Mouse (Mus musculus) right cerebral cortex, postnatal 14 days (tissue): ENCODE data around the gene Nphs1.
"Not testable (repeated sequence)": the region's sequence is repeated elsewhere in the genome, so short reads cannot be mapped to it uniquely, and the experiment has no call there.

ENCODE experiments used
- DNase-seq: peaks from one replicate; pipeline ENCODE4 v3.0.0; 2022

Nphs1 gene

DNA sequence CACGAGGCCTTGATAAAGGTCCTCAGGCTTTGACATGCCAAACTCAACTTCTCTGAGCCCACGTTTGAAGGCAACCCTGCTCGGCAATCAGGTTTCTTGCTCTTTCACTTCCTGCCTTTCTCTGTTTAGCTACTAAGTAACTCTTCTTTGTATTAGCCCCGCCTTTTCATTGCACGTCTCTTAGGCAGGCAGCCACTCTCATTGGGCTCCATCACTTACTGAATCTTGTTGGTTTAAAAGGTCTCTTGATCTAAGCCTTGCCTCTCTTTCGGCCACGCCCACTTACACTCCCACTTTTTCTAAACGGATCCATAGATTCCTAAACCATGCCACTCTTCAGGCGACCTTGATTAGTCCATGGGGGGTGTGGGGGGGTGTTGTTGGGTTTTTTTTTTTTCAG, 14.4 kb upstream of the Nphs1 start:
- DNase-seq: no peak

DNA sequence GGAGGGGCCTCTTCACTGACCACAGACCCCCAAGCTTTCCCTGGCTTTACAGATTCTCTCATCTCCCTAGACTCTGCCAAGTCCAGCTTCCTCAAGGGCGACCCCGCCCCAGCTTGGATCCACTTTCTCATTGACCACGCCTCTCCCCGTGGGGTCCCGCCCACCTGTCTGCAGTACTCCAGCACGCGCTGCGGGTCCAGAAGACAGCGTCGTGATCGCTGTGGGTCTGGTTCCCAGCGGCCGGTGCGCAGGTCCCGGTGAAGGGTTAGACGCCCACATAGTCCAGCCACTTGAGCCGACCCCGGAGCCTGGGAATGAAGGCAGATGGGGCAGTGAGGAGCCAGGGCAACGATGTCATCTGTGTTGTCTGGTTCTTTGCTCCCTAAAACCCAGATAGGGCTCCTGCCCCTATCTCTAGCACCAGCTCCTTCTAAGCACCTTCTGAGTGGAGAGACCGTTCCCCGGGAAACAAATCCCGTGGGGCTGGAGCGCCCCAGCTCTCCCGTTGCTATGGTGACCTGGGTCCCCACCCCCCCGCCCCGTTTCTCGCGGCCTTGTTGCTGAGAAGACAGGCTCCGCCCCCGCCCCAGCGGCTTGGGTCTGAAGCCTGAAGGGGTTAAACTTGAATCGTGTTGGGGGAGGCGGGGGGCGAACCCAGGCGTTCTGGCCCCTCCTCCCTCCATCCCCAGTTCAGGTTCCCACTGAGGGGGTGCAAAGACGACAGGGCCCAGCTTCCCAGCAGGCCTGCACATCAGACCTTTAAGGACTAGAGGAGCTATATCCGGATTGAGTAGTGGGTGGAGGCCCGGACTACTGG, 13.8 kb upstream of the Nphs1 start:
- peak; percentile 82 for DNase-seq

DNA sequence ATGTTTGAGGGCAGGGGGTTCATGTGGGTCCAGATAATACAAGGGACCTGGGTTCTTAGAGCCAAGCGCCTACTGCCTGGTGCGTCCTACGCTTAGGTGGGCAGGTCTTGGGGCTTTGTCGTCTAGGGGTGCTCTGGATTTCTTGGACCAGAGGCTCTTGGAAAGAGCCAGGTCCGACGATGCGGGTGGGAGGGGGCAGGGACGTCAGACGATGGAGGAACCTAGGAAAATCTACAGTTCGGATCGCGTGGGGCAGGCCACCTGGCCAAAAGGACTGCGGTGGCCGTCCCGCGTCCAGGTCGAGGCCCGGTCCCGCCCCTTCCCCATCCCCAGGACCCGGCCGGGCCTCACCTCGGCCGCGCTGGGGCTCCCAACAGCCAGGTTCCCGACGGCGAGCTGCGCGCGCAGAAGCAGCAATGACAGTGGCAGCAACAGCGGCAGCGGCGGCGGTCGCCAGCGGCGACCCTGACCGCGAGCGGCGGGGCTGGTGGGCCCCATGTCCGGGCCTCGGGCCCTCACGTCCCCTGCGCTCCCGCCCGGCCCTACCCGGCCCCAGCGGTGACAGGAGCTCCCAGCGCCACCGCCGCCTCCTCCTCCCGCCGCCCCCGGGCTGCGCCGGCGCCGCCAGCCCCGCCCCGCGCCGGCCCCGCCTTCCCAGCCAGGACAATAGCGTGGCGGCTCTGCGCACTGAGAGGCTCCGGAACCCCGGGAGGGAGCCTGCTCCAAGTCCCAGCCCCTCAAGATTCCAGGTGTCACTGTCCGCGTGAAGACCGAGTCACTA, 13.0 kb upstream of the Nphs1 start, which contains the start of gene Aplp1:
TSS of gene Aplp1 (minus strand) at position 565 of the 781 bp plus-strand sequence.
- DNase-seq: peak; percentile 76

DNA sequence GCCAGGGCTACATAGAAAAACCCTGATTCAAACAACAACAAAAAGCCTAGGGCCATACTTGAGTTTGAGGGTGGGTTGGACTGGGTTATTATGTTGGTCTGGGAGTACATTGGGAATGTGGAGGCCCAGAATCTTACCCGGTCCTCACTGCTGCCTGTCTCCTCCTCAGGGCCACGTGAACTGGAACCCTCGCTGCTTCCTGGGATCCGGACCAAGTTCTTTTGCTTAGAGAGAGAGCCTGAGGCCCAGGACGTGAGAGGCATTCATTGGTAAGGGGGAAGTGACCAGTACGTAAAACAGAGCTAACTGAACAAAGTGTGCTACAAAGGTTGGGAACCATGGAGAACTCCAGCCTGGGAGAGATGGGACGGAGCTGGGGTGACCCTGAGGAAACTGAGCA, 7.9 kb upstream of the Nphs1 start:
- no peak for DNase-seq

DNA sequence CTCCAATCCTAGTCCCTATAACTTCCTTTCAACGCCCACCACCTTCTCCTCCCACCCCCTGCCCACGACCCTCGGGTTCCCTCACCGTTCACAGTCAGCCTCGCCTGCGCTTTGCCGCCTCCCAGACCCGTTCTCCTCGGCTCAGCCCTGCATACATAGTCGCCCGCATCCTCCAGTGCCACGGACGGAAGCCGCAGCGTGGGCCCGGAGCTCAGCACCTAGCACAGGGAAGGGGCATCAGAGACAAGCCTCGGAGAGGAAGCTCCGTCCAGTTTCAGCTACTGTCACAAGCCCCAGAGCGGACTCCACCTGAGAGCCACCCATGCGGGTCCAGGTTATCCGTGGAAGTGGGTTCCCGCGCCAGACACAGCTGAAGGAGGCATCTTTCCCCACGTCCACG, 4.8 kb upstream of the Nphs1 start:
- no peak for DNase-seq

DNA sequence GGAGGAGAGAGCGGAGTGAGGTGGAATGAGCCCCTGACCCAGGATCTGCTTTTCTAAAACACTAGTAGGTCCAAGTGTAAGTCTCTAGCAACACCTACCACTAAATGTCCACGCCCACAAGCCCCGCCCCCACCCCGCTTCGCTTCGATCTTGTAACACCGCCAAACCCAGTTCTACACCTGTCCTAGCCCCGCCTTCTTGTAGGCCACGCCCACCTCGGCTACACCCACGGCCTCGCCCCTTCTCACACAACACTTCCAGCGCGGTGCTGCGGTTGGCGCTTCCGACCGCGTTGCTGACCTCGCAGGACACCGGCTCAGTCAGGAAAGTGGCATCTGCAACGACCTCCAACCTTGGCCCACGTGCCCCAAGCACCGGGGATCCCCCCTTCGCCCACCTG, 4.3 kb upstream of the Nphs1 start:
- DNase-seq: no peak

DNA sequence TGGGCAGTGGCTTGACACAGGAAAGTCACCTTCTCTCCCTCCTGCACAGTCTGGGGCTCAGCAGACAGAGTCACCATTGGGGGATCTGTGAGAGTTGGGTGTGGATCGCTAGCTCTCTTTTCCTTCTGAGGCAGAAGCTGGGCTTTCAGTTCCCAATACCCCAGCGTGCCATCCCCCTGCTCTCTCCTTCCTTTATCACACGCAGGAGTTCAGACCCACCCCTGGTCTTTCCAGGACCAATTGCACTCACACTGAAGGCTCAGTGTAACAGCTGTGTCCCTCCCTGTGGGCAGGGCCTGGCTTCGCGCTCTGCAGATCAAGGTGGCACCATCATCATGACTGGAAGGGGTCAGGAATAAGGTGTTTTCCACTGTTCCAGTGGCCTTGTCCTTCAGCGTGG, 3.9 kb upstream of the Nphs1 start:
- DNase-seq: no peak

DNA sequence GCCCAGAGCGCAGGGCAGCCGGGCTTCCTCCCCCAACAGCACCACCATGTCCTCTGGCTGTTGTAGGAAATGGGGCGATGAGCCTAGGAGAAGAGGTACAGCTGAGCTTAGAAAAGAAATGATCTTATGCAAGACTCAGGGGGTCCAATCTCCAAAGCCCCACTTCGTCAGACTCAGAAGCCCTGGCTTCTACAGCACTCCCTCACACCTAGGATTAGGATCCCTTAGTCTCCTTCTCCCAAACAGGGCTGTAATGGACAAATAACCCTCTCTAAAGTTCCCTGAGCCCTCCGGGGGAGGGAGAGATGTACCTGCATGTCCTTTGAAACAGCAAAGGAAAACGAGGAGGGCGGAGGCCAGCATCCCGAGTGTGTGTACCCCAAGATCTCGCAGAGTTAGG, 1.6 kb upstream of the Nphs1 start:
- no peak for DNase-seq

DNA sequence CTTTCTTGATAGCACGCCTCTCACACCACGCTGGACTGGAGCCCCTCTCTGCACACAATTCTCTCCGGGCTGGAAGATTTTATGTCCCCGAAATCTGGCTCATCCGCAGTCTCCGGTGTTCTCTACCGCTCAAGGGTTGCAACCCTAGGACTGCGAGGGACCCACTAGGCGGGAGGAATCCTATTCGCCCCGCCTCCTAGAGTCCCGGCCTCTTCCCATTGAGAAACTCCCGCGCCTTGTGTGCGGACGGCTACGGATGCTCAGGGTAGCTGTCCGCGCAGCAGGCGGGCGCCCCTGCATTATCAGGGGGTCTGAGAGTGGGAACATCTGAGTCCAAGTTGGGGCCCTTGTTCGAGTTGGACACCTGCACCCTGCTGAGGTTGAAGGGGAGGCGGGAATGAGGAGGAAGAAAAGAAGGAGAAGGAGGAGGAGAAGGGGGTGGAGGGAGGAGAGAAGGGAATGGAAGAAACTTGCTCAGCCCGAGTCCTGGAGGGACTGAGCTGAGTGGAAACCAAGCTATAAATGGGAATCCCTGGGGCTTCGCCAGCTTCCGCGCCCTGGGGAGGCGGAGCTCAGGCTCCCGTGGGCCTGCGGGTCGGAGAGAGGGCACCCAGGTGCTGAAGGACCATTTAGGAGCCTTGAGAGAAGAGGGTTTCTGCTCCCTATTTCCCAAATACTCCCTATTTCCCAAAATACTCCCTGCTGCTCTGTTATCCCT, 1.0 kb upstream of the Nphs1 start:
- no peak for DNase-seq

DNA sequence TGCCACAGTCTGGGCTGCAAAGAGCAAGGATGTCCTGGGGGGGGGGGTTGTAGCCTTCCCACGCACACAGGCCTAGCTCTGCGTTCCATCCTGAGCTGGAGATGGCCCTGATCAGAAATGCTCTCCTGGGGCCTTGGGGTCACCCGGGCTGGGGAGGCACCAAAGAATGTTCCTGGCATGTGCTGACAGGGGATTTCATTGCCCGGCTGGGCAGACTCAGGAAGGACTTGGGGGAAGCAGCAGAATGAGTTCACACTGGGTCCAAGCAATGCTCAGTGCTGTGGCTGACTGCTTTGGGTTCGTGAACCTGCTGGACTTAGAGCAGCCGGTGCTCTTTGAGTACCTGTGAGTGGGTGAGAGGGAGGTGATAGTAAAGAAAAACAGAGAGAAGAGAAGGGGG, 1.4 kb downstream of the Nphs1 start:
- DNase-seq: no peak

DNA sequence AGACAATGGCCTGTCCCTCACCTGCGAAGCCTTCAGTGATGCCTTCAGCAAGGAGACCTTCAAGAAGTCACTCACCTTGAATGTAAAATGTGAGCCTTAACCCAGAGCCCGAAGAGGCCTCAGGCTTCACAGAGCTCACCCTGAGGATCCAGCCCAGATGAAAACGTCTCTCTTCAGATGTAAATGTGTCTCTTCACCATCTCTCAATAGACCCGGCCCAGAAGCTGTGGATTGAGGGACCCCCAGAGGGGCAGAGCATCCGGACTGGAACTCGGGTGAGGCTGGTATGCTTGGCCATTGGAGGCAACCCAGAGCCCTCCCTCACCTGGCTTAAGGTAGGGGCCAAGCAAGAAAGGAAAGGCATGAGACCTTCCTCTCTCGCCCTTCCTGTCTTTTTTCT, 5.5 kb downstream of the Nphs1 start:
- no peak for DNase-seq

DNA sequence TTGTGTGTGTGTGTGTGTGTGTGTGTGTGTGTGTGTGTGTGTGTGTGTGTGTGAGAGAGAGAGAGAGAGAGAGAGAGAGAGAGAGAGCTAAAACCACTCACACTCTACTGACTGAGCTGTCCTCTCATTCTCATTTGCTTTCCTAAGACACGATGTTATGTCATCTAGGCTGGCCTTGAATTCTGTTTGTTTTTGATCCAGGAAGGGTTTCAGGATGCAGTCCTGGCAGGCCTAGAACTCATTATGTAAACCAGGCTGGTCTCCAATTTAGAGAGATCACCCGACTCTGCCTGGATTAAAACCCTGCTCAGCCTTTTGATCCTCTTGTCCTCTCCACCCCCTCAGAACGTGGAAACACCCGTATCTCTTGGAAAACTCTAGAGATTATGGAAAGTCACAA, 5.9 kb downstream of the Nphs1 start:
- no peak for DNase-seq

DNA sequence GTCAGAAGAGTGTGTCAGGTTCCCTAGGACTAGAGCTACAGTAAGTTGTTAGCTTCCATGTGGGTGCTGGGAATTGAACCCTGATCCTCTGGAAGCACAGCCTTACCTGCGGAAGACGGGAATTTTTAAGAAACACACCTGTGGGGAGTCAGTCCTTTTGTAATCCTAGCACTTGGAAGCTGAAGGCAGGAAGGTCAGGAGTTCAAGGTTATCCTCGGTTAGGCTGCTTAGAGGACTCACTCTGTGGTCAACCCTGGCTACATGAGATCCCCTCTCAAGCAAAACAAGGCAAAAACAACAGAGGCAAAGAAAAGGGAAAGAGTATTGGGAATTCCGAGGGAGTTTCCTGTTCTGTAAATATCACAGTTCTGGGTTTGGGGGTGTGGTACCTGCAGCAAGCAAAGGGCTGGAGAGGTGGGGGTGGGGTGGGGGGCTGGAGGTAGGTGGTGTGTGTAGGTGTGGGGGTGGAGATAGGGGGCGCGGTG, 6.7 kb downstream of the Nphs1 start:
- DNase-seq: no peak

DNA sequence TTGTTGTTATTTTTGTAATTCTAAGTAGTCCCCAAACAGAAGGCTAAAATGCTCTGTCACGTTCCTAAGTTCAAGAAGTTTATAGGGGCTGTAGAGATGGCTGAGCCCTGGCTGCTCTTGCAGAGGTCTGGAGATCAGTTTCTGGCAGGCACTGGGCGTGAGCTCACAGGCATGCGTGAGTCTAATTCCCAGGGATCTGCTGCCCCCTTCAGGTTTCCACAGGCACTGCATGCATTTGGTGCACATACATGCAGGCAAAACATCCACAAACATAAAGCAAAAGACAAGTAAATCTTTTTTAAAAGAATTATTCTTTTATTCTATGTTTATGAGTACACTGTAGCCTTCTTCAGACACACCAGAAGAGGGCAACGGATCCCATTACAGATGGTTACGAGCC, 14.3 kb downstream of the Nphs1 start:
- DNase-seq: peak; percentile 64

DNA sequence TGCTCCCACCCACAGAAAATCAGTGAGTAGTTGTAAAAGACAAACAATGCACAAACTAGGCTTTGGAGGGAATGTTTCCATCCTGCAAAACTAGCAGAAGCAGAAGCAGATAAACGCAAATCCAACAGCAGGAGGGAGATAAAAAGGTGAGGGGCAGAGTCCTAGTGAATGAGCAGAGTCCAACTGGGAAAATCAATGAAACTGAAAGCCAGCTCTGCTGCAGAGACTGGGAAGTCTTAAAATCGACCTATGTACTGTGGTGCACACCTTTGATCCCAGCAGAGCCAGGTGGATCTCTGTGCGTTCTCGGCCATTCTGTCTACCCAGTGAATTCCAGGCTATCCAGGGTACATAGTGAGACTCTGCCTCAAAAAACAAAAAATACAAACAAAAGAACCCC, 16.9 kb downstream of the Nphs1 start:
- no peak for DNase-seq

DNA sequence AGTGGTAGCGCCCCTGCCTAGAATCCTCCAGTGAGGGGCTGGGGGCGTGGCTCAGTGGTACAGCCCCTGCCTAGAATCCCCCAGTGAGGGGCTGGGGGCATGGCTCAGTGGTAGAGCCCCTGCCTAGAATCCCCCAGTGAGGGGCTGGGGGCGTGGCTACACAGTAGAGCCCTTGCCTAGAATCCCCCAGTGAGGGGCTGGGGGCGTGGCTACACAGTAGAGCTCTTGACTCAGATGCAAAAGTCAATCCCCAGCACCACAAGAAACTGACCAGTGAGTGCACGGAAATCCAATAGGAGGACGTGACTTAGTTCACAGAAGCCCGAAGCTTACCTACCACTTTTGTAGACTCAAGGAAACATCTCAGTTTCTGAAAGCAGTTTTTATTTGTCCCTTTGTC, 18.0 kb downstream of the Nphs1 start:
- DNase-seq: not testable (repeated sequence)

DNA sequence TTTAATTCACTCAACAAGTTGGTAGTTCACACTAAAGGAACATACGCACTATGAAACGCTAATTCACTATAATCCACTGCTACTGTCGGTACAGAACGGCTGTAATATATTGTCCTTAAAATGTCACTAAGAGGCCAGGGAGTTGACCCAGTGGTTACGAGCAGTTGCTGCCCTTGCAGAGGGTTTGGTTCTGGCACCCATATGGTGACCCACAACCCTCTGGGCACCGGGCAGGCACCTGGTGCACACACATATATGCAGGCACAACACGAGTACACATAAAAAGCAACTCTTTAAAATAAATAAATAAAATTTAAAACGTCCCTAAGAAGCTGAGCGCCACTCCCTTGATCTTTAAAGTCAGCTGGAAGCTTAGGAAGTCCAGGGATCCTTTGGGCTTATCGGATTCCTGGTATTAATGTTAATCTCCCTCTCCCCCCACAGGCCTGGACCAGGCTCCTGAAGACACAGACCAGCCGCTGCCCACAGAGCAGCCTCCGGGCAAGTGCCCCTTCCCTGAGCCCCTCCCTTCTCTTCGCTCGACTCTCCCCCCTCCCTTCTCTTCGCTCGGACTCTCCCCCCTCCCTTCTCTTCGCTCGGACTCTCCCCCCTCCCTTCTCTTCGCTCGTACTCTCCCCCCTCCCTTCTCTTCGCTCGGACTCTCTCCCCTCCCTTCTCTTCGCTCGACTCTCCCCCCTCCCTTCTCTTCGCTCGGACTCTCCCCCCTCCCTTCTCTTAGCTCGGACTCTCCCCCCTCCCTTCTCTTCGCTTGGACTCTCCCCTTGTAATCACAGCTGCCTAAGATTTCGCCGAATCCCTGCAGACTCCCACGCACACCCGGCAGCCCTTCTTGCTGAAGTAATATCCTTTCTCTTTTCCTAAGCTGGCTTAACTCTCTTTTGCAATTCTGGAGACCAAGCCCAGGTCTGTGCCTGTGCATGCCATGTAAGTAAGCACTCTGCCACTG, 19.6 kb downstream of the Nphs1 start:
- DNase-seq: peak; percentile 49

DNA sequence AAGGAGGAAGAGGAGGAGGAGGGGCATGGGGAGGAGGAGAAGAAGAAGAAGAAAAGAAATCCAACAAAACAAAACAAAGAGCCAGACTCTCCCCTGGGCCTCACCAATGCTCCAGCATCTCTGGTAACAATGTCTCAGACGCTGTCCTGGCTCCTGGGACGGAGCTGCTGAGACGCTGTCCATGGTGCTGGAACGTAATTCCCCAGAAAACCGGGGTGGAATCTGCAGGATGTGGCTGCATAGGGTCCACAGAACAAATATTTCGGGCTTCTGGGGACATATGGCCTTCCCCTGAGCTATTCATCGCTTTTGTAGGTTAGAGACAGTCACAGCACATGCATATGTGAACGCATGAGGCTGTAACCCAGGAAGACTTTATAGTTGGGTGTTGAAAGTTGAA, 26.1 kb downstream of the Nphs1 start:
- no peak for DNase-seq

DNA sequence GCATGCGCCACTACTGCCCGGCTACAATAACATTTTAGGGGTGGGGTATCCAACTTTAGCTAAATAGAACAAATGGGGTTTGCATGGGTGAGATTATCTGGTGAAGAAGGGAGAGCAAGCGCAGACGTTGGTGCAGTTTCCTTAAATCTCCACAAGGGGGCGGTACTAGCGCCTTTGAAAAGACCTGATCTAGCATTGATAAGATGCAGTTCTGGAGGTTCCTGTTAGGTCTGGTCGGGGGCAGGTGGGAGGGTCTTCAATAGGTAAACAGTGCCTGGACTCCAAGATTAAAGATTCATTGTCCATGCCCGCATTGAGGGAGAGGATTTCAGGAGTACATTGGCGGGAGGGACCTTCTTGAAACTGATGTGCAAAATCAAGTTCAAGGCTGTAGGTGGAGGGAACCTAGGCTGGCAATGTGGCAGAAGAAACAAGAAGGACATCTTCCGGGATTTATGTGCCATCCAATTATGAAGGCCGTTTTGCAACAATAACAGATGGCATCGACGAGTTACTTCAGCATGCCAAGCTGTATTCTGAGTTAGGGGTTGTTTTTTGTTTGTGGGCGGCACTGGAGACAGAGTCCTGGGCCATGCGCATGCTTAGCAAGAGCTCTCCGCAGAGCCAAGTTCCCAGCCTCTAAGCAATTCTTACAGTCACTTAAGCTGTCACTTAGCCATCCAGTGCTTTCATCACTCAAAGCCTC, 32.3 kb downstream of the Nphs1 start:
- peak; percentile 38 for DNase-seq

DNA sequence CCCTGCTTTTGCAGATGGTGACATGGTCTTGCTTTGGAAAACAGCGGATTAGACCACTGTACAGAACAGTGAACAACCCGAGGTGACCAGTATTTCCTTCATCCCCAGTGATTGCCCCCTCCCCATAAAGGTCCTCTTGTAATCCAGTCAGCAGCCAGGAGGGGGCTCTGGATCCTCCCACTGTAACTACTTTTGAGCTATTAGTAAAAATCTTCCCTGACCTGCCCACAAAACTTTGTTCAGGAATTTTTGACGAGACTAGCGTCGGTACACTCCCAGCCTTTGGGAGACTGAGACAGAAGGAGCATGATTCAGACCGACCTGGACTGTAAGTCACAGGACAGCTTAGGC, 32.8 kb downstream of the Nphs1 start:
- no peak for DNase-seq

DNA sequence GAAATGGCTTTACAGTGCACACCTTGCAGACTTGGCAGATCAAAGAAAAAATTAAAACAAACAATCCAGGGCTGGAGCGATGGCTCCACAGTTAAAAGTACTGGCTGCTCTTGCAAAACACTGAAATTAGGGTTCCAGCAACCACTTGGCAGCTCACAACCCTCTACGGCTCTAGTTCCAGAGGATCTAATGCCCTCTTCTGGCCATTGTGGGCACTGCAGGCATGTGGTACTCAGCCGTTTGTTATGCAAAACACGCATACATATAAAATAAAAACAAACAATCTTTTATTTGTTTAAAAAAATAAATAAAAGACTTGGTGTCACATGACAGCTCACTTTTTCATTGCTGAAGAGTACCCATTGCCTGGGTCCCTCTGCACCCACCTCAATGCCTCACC, 34.6 kb downstream of the Nphs1 start:
- DNase-seq: peak; percentile 82
